Mouse (Mus musculus) heart, postnatal 25 days (tissue): ENCODE measurements around the gene Ccdc114. TPM values are rescaled to one million over a fixed set of nuclear protein-coding genes. Genes with fewer than 3 reads are reported as not detected.
"Not testable (repeated sequence)": the region's sequence is repeated elsewhere in the genome, so short reads cannot be mapped to it uniquely, and the experiment has no call there.

Experiments
- DNase-seq: peaks from one replicate; pipeline ENCODE4 v3.0.0; 2022; ENCODE audit warnings: low spot score
- intact Hi-C: fragments of 180-260 bp; cut with DNase I; formaldehyde crosslinking; loops from one replicate; pipeline ENCODE4 v1.15.1; 2025
- total RNA-seq, 2 experiments: library from RNA; stranded (reverse); gene quantifications; 2 replicates each; pipeline ENCODE4 v1.2.3; 2021

Gene Ccdc114
- under 1 TPM; 0.68 to 0.75 TPM for total RNA-seq

- intact Hi-C loops, result loop anchor here (2.0 kb wide), 2 partner anchors 27 to 51 kb away; partner anchors contain the start of genes Kdelr1, Syngr4 and Tmem143
- DNase-seq, result peak; percentile 82
Measured at GRCm38 (mm10) chr7:45923762-45924428, at the start of gene Ccdc114. TSS of gene Ccdc114 (plus strand) at chr7:45924072.

GRCm38 (mm10) chr7:45876895-45877294 is 47.0 kb upstream of the Ccdc114 start:
- intact Hi-C loops, result no loop called here
- DNase-seq, result no peak

- intact Hi-C loops, result loop anchor here (2.0 kb wide), 1 partner anchor 17 kb away; no protein-coding TSS in a partner anchor
- not testable (repeated sequence) for DNase-seq
Measured at GRCm38 (mm10) chr7:45878278-45878677, 45.6 kb upstream of the Ccdc114 start, which contains the start of gene Grin2d. TSS of gene Grin2d (minus strand) at chr7:45878378.

- intact Hi-C loops, result no loop called here
- DNase-seq, result no peak
Measured at GRCm38 (mm10) chr7:45880531-45880930, 43.3 kb upstream of the Ccdc114 start.

GRCm38 (mm10) chr7:45881011-45881410 is 42.9 kb upstream of the Ccdc114 start:
- no peak for DNase-seq
- intact Hi-C loops, result no loop called here

DNA sequence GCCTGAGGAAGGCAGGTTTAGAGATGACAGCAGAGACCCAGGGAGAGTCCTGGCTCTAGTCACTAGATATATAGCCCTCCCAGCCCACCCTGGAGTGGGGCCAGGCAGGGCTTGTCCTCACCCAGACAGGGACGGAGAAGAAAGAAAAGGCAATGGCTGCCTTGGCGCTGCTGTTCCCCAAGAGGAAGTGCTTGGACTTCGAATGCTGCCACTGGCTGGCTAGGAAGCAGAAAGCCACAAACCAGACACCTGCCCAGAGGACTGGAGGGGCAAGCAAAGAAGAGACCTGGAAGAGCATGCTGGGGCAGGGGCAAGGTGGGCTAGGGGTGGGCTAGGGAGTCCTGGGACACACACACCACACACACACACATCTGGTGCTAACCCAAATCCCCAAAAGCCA is 36.6 kb upstream of the Ccdc114 start:
- no peak for DNase-seq
- intact Hi-C loops, result no loop called here

- intact Hi-C loops, result no loop called here
Measured at GRCm38 (mm10) chr7:45892651-45893050, 31.2 kb upstream of the Ccdc114 start.

GRCm38 (mm10) chr7:45895931-45896516 is 27.8 kb upstream of the Ccdc114 start:
- intact Hi-C loops, result loop anchor here (2.0 kb wide), 2 partner anchors 17 to 29 kb away; partner anchors contain the start of genes Ccdc114 and Grin2d
- DNase-seq, result no peak

More at GRCm38 (mm10) chr7:45892651-45893050, 31.2 kb upstream of the Ccdc114 start:
- no peak for DNase-seq

- intact Hi-C loops, result loop anchor here (2.0 kb wide), 1 partner anchor 28 kb away; the partner anchor contains the start of gene Ccdc114
Measured at GRCm38 (mm10) chr7:45896517-45897257, 27.2 kb upstream of the Ccdc114 start, which contains the start of the genes Syngr4 and Tmem143. TSS of gene Syngr4 (minus strand) at chr7:45896714. TSS of gene Tmem143 (plus strand) at chr7:45896941.

GRCm38 (mm10) chr7:45897258-45897757 is 26.6 kb upstream of the Ccdc114 start:
- intact Hi-C loops, result loop anchor here (2.0 kb wide), 1 partner anchor 27 kb away; the partner anchor contains the start of gene Ccdc114
- no peak for DNase-seq

More at GRCm38 (mm10) chr7:45896517-45897257, 27.2 kb upstream of the Ccdc114 start, which contains the start of the genes Syngr4 and Tmem143:
- DNase-seq, result peak; percentile 95

DNA sequence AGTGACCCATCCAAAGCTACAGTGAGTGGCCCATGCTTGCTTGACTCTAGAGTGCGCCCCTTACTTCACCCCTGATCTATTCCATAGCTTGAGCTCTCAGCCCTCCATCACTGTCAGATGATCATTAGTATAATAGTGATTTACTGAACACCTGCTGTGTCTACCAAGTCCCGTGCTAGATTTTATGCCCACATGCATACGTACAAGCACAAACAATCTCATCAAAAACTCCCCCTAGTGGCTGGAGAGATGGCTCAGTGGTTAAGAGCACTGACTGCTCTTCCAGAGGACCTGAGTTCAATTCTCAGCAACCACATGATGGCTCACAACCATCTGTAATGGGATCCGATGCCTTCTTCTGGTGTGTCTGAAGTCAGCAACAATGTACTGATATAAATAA is 25.7 kb upstream of the Ccdc114 start:
- DNase-seq, intact Hi-C loops: not testable (repeated sequence)

GRCm38 (mm10) chr7:45901562-45901961 is 22.3 kb upstream of the Ccdc114 start:
- DNase-seq, result no peak
- intact Hi-C loops, result no loop called here

- intact Hi-C loops, result no loop called here
Measured at GRCm38 (mm10) chr7:45902481-45903002, 21.3 kb upstream of the Ccdc114 start.

DNA sequence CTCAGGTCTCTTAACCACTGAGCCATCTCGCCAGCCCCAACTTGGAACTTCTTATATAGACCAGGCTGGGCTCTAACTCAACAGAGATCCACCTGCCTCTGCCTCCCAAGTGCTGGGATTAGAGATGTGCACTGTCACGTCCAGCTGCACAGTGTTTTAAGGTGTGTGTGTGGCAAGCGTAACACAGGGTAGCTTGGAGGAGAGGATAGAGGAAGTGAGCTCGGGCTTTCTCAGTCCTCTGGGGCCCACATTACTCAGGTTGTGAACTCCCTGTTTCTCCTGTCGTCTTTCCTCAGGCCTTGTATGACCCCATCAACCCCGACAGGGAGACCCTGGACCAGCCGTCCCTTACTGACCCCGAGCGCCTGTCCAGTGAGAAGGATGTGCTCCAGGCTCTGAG is 17.2 kb upstream of the Ccdc114 start:
- DNase-seq, result no peak
- intact Hi-C loops, result no loop called here

More at GRCm38 (mm10) chr7:45902481-45903002, 21.3 kb upstream of the Ccdc114 start:
- DNase-seq, result no peak

DNA sequence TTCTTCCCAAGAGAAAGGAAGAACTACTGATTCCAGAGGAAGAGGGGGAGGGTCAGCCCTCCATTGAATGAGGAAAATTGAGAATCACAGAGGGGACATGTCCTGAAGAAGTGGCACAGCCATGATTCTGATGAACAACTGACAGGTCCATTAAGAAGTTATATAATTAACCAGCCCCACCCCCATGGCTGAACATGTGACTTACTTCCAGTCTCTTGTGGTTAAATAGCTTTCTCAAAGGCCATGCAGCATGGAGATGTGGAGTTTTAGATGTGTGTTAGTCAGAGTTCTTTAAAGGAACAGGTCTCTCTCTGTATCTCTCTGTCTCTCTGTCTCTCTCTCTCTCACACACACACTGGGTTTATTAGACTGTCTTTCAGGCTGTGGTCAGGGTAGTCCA is 15.5 kb upstream of the Ccdc114 start:
- DNase-seq, result no peak
- intact Hi-C loops, result no loop called here

GRCm38 (mm10) chr7:45909145-45909544 is 14.7 kb upstream of the Ccdc114 start:
- DNase-seq, result no peak
- intact Hi-C loops, result no loop called here

DNA sequence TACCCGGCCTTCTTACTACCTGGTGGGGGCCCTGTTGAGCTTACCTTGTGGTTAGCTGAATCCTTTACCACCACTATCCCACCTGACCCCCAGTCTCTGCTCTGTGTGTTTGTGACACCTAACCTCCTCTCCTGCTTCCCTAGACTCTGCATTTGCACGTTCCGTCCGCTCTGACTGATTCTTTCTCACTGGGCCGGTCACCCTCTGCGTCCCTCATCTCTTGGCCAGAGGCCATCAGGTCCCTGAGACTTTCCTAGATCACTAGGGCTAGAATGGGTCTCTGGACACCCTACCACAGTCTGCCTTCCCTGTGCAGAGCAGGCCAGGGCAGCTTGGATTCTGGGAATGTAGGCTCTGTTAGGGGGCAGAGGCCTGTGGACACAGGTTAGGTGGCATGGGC is 9.8 kb upstream of the Ccdc114 start:
- no peak for DNase-seq
- intact Hi-C loops, result no loop called here

DNA sequence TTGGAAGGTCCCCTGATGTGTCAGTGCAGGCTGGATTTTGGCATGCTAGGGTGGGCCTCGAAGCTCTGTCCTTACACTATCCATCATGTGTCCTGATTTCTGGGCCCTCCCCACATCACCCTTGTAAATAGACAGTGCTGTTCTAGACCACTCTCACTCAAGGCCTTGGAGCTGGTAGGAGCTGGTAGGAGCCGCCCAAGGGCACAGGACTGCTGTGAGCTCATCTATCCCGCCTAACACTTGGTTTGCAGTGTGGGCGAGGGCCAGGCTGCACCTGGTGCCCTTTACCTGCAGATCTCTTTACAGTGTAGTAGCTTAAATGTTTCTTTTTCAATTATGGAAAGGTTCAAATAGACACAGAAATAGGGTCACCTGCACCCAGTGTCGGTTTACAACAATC is 8.9 kb upstream of the Ccdc114 start:
- DNase-seq, result no peak
- intact Hi-C loops, result no loop called here

GRCm38 (mm10) chr7:45916056-45917003 is 7.5 kb upstream of the Ccdc114 start:
- peak; percentile 81 for DNase-seq
- intact Hi-C loops, result no loop called here
